Comparison of ENCODE assay signal across 21 mouse cellular contexts in the genomic region with DNA sequence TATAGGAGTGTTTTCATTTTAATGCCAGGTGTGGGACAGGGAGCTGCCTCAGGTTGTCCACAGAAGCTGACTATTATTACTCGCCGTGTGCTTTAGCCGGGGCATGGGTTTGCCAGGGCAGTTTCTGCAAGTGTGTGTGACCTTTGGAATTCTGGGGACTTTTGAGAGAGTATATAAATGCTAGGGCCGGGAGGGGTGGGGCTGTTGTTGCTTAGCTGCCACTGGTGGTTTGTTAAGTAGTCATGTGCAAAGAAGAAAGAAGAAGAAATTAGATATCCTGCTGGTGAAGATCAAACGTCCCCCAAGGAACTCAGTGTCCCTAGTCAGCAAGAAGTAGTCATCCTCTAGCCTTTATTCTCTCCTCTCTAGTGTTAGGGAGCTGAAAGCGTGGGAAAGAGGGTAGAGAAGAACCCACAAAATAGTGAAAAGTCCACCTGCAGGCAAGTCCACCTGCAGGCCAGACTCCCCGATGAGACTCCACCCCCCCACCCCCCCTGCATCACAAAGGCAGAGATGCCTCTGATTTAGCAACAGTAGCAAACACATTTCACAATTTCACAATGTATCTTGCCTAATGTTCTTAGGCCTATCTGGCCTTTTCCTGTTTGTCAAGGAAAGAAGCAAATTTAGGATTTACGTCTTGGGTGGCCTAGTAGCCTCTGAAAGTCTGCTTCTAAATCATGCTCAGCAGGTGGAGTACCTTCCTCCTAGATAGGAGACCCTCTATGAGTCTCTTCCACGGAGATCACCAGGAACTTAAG. TPM values are rescaled to one million over a fixed set of nuclear protein-coding genes. Genes with fewer than 3 reads are reported as not detected.
A peak's percentile ranks its signal among the peaks of the same experiment; 100 is the strongest.
DNase-seq lines count a peak whose midpoint lies in the region; ATAC-seq and TF ChIP-seq lines count a peak whose summit lies in the region.
"Had no signal": no experiment of that assay in that cellular context is flagged by ENCODE, and none has a peak within 500 bp of the region (broad histone marks: within the 10 kb centered on the region; RNA-seq: fewer than 3 reads in every experiment).

No protein-coding gene starts in this region.

- no peak for TF ChIP-seq CTCF in liver, postnatal 0 days (IDR thresholded peaks at IDR 0.05; ENCODE audit: low read depth)

- peak; percentile 49 for DNase-seq in liver, postnatal 0 days
- DNase-seq in liver: no peak
- DNase-seq in T-cell, adult 2 months (ENCODE audit: low spot score): peak; percentile 64
- DNase-seq in naive thymus-derived CD4-positive, alpha-beta T cell, adult 2 months (ENCODE audit: low read depth): peak; percentile 70
- DNase-seq in cerebellum, postnatal 4 days (ENCODE audit: low spot score in 2 of 2): no peak
- DNase-seq in frontal cortex, postnatal 36 days (ENCODE audit: low spot score in 2 of 2): no peak
- DNase-seq: adrenal gland, adult 2 months; cerebellum, adult 11-12 months; gastrocnemius, postnatal 14 days; heart, postnatal 14 days; kidney, adult 11 months; kidney, postnatal 14 days; layer of hippocampus, adult 9-11 months; right cerebral cortex, postnatal 14 days had no signal

- no peaks in the 10 kb centered on the region for H3K9me3 ChIP-seq in liver, postnatal 0 days (ENCODE audit: low read length)
- H3K9me3 ChIP-seq: neural tube, embryonic 12.5 days had no signal

- ATAC-seq in liver, postnatal 0 days: peak; percentile 63
- ATAC-seq in granulocyte monocyte progenitor cell, adult 5-6 weeks (replicated peaks; ENCODE audit: poor library complexity, severe bottlenecking): peak; percentile 26

- WGBS in liver, postnatal 0 days (ENCODE audit: insufficient replicate concordance): 42% methylated on average over 9 of the region's 9 CpGs

- no peak overlapping the region for H3K9ac ChIP-seq in liver, postnatal 0 days (replicated peaks)
- H3K9ac ChIP-seq: hindbrain, embryonic 14.5 days; limb, embryonic 12.5 days; lung, embryonic 15.5 days; neural tube, embryonic 12.5 days had no signal

- peak overlapping the region; percentile 82 for H3K27ac ChIP-seq in liver, postnatal 0 days (ENCODE audit: low read depth)
- H3K27ac ChIP-seq: hindbrain, embryonic 14.5 days; limb, embryonic 12.5 days; lung, embryonic 15.5 days; midbrain, embryonic 10.5 days; neural tube, embryonic 12.5 days had no signal

- H3K4me2 ChIP-seq in liver, postnatal 0 days (ENCODE audit: low read depth, low read length): no peak overlapping the region
- H3K4me2 ChIP-seq: hindbrain, embryonic 14.5 days; limb, embryonic 12.5 days; lung, embryonic 15.5 days; neural tube, embryonic 12.5 days had no signal

- peaks cover 34% of the 10 kb centered on the region for H3K4me1 ChIP-seq in liver, postnatal 0 days (ENCODE audit: insufficient read depth)
- H3K4me1 ChIP-seq: neural tube, embryonic 12.5 days had no signal

- H3K36me3 ChIP-seq in liver, postnatal 0 days (replicated peaks; ENCODE audit: insufficient read depth, low read length): no peaks in the 10 kb centered on the region
- H3K36me3 ChIP-seq: limb, embryonic 12.5 days; lung, embryonic 15.5 days; midbrain, embryonic 10.5 days; neural tube, embryonic 12.5 days had no signal

- H3K4me3 ChIP-seq in liver, postnatal 0 days (ENCODE audit: low read depth, low read length): no peak overlapping the region
- H3K4me3 ChIP-seq: limb, embryonic 12.5 days; lung, embryonic 15.5 days; midbrain, embryonic 10.5 days; neural tube, embryonic 12.5 days had no signal

- peak; percentile 70; the same call in 1 of the 2 replicates for TF ChIP-seq EP300 in liver, postnatal 0 days (IDR thresholded peaks at IDR 0.05; ENCODE audit: low read depth)

- no peaks in the 10 kb centered on the region for H3K27me3 ChIP-seq in liver, postnatal 0 days (ENCODE audit: insufficient read depth, low read length)
- H3K27me3 ChIP-seq: lung, embryonic 15.5 days; neural tube, embryonic 12.5 days had no signal

RNA-seq across cellular contexts. Expression of a gene that starts 17.6 kb away (rescaled TPM):
- 0.06 and 0.11 TPM in 2 replicates for polyA plus RNA-seq in liver, postnatal 0 days (2015; fragmentation: Nextera tagmentation; extraction: Ambion mirVana)
- total RNA-seq in granulocyte monocyte progenitor cell, adult 5-6 weeks (2014; fragmentation: Nextera tagmentation): 0.13 TPM in 1 of 2 replicates, not detected in the other
- not detected in 2 replicates for total RNA-seq in granulocyte monocyte progenitor cell, adult 5-6 weeks (2017)
- total RNA-seq: common myeloid progenitor, adult 5-6 weeks had no signal

Comparison
In these comparisons a context has a peak if more than half of its experiments do, and no peak if none do; other contexts are left out.
1. DNase-seq: peak in liver, postnatal 0 days (single experiment), T-cell, adult 2 months (single experiment) and naive thymus-derived CD4-positive, alpha-beta T cell, adult 2 months (single experiment); none in liver (single experiment), cerebellum, postnatal 4 days (0 of 2) and frontal cortex, postnatal 36 days (0 of 2).